Mouse (Mus musculus) MEL (cell line): ENCODE data around the gene Ubtf. TPM values are rescaled to one million over a fixed set of nuclear protein-coding genes. Genes with fewer than 3 reads are reported as not detected.

Experiments
- DNase-seq: peaks from one replicate; pipeline ENCODE4 v3.0.0; 2011; ENCODE audit warnings: low read depth, low spot score
- H3K27ac ChIP-seq: 2 replicates; pipeline ENCODE4 v1.5.1; 2012; ENCODE audit warnings: low read depth, mild to moderate bottlenecking, control low read depth, low read length, moderate library complexity; ENCODE audit not compliant: control insufficient read depth
- H3K27me3 ChIP-seq, 2 experiments: fragments of 150-350 bp in 1 of 2; sonication (generic) in 1 of 2; 2 replicates each; pipeline ENCODE4 v1.6.1; 2012; ENCODE audit warnings: low read length in 2 of 2, mild to moderate bottlenecking in 2 of 2, improper control_type of control experiment in 1 of 2, moderate library complexity in 1 of 2; ENCODE audit not compliant: insufficient read depth in 2 of 2, control insufficient read depth in 1 of 2
- H3K36me3 ChIP-seq, 2 experiments: 2 replicates each; pipeline ENCODE4 v1.6.1; 2012 to 2014; ENCODE audit warnings: low read length in 2 of 2, improper control_type of control experiment in 1 of 2, inconsistent platforms in 1 of 2, mild to moderate bottlenecking in 1 of 2; ENCODE audit not compliant: insufficient read depth in 2 of 2, control insufficient read depth in 1 of 2
- H3K4me1 ChIP-seq, 2 experiments: fragments of 150-350 bp in 1 of 2; sonication (generic) in 1 of 2; 2 replicates each; pipeline ENCODE4 v1.6.1; 2012; ENCODE audit warnings: low read length in 2 of 2, improper control_type of control experiment in 1 of 2, mild to moderate bottlenecking in 1 of 2; ENCODE audit not compliant: insufficient read depth in 2 of 2, control insufficient read depth in 1 of 2
- H3K4me3 ChIP-seq, 2 experiments: fragments of 150-350 bp in 1 of 2; sonication (generic) in 1 of 2; 2 replicates each; pipeline ENCODE4 v1.5.1; 2012; ENCODE audit warnings: low read depth in 2 of 2, low read length in 2 of 2, mild to moderate bottlenecking in 2 of 2, moderate library complexity in 2 of 2, control low read depth in 1 of 2, improper control_type of control experiment in 1 of 2; ENCODE audit not compliant: control insufficient read depth in 1 of 2, insufficient read depth in 1 of 2
- H3K79me2 ChIP-seq: 2 replicates; pipeline ENCODE4 v1.6.1; 2012; ENCODE audit warnings: mild to moderate bottlenecking, low read length, moderate library complexity; ENCODE audit not compliant: control insufficient read depth, poor library complexity, insufficient read depth
- H3K9ac ChIP-seq: 2 replicates; pipeline ENCODE4 v1.6.1; 2012; ENCODE audit warnings: low read depth, mild to moderate bottlenecking, control low read depth, low read length, moderate library complexity; ENCODE audit not compliant: control insufficient read depth, poor library complexity, severe bottlenecking
- H3K9me3 ChIP-seq: fragments of 150-350 bp; sonication (generic); replicated peaks from 2 replicates; pipeline ENCODE4 v1.6.1; 2012; ENCODE audit warnings: mild to moderate bottlenecking, low read length, improper control_type of control experiment, moderate library complexity; ENCODE audit not compliant: insufficient read depth
- BHLHE40 ChIP-seq: IDR thresholded peaks from 2 replicates; pipeline ENCODE4 v1.6.1; 2012; ENCODE audit warnings: low read depth, mild to moderate bottlenecking, inconsistent platforms, low read length, improper control_type of control experiment, borderline replicate concordance
- CHD2 ChIP-seq: IDR thresholded peaks from 2 replicates; pipeline ENCODE4 v1.6.1; 2011; ENCODE audit warnings: low read length, improper control_type of control experiment
- CTCF ChIP-seq, 3 experiments: IDR thresholded peaks in 2 of 3; conservative IDR thresholded peaks in 1 of 3; 2 replicates each; pipeline ENCODE4 v1.5.1; 2011 to 2012; ENCODE audit warnings: low read length in 3 of 3, low read depth in 2 of 3, mild to moderate bottlenecking in 2 of 3, improper control_type of control experiment in 1 of 3, inconsistent platforms in 1 of 3, mixed read lengths in 1 of 3, moderate library complexity in 1 of 3; ENCODE audit not compliant: control insufficient read depth in 1 of 3, insufficient read depth in 1 of 3, poor library complexity in 1 of 3, severe bottlenecking in 1 of 3
- EP300 ChIP-seq, 2 experiments: IDR thresholded peaks; 2 replicates each; pipeline ENCODE4 v1.6.1; 2011; ENCODE audit warnings: improper control_type of control experiment in 2 of 2, low read length in 2 of 2, low read depth in 1 of 2, mild to moderate bottlenecking in 1 of 2
- ETS1 ChIP-seq: IDR thresholded peaks from 2 replicates; pipeline ENCODE4 v1.6.1; 2012; ENCODE audit warnings: low read depth, mild to moderate bottlenecking, inconsistent platforms, low read length, improper control_type of control experiment, moderate library complexity
- GABPA ChIP-seq: IDR thresholded peaks from 2 replicates; pipeline ENCODE4 v1.6.1; 2012; ENCODE audit warnings: low read depth, mild to moderate bottlenecking, inconsistent platforms, low read length, improper control_type of control experiment, moderate library complexity
- KAT2A ChIP-seq: conservative IDR thresholded peaks from 2 replicates; pipeline ENCODE4 v1.6.1; 2012; ENCODE audit warnings: low read depth, low read length, improper control_type of control experiment, inconsistent platforms
- MAFK ChIP-seq: IDR thresholded peaks from 2 replicates; pipeline ENCODE4 v1.6.1; 2011; ENCODE audit warnings: low read depth, mild to moderate bottlenecking, low read length, improper control_type of control experiment, borderline replicate concordance
- MAZ ChIP-seq: IDR thresholded peaks from 2 replicates; pipeline ENCODE4 v1.6.1; 2012; ENCODE audit warnings: low read depth, mild to moderate bottlenecking, inconsistent platforms, low read length, improper control_type of control experiment
- MEF2A ChIP-seq: IDR thresholded peaks from 2 replicates; pipeline ENCODE4 v1.6.1; 2014; ENCODE audit warnings: low read depth, mild to moderate bottlenecking, inconsistent platforms, low read length, improper control_type of control experiment; ENCODE audit not compliant: poor library complexity, insufficient replicate concordance, severe bottlenecking; ENCODE audit errors: extremely low read depth
- MXI1 ChIP-seq: IDR thresholded peaks from 2 replicates; pipeline ENCODE4 v1.6.1; 2011; ENCODE audit warnings: mild to moderate bottlenecking, low read depth, low read length, improper control_type of control experiment
- MYB ChIP-seq: IDR thresholded peaks from 2 replicates; pipeline ENCODE4 v1.6.1; 2011; ENCODE audit warnings: mild to moderate bottlenecking, low read depth, low read length, improper control_type of control experiment
- NRF1 ChIP-seq: IDR thresholded peaks from 2 replicates; pipeline ENCODE4 v1.6.1; 2014; ENCODE audit warnings: low read depth, mild to moderate bottlenecking, inconsistent platforms, low read length, improper control_type of control experiment, moderate library complexity; ENCODE audit not compliant: poor library complexity, insufficient read depth, severe bottlenecking
- POLR2AphosphoS2 ChIP-seq: IDR thresholded peaks from 2 replicates; pipeline ENCODE4 v1.6.1; 2011; ENCODE audit warnings: low read length, improper control_type of control experiment
- RCOR1 ChIP-seq: IDR thresholded peaks from 2 replicates; pipeline ENCODE4 v1.6.1; 2012; ENCODE audit warnings: low read depth, mild to moderate bottlenecking, inconsistent platforms, low read length, improper control_type of control experiment
- SIN3A ChIP-seq: IDR thresholded peaks from 2 replicates; pipeline ENCODE4 v1.6.1; 2012; ENCODE audit warnings: low read length, improper control_type of control experiment, inconsistent platforms
- TAL1 ChIP-seq: IDR thresholded peaks from 2 replicates; pipeline ENCODE4 v1.6.1; 2012; ENCODE audit warnings: mild to moderate bottlenecking, inconsistent platforms, low read length, moderate library complexity, mixed read lengths
- USF1 ChIP-seq: IDR thresholded peaks from 2 replicates; pipeline ENCODE4 v1.6.1; 2014; ENCODE audit warnings: low read depth, mild to moderate bottlenecking, inconsistent platforms, low read length, improper control_type of control experiment, moderate library complexity
- ZC3H11A ChIP-seq: IDR thresholded peaks from 2 replicates; pipeline ENCODE4 v1.6.1; 2012; ENCODE audit warnings: low read depth, mild to moderate bottlenecking, inconsistent platforms, low read length, improper control_type of control experiment
- ZKSCAN1 ChIP-seq: IDR thresholded peaks from 2 replicates; pipeline ENCODE4 v1.6.1; 2012; ENCODE audit warnings: low read depth, mild to moderate bottlenecking, inconsistent platforms, low read length, improper control_type of control experiment, moderate library complexity
- ZNF384 ChIP-seq: IDR thresholded peaks from 2 replicates; pipeline ENCODE4 v1.6.1; 2012; ENCODE audit warnings: low read depth, mild to moderate bottlenecking, inconsistent platforms, low read length, improper control_type of control experiment
- polyA plus RNA-seq, 2 experiments: library from polyadenylated mRNA; stranded (reverse) in 1 of 2; unstranded in 1 of 2; fragments of >175 nt in 1 of 2; fragments of >200 nt in 1 of 2; gene quantifications; 2 replicates each; pipeline versions ENCODE4 v1.2.1 to v1.2.4; 2012; ENCODE audit warnings: low replicate concordance in 2 of 2, low read depth in 1 of 2; ENCODE audit not compliant: insufficient read length in 2 of 2, insufficient read depth in 1 of 2, missing spikeins in 1 of 2
- total RNA-seq: library from RNA; depleted of rRNA; stranded (reverse); fragments of 300-350 nt; gene quantifications from 2 replicates; pipeline ENCODE4 v1.2.3, GENCODE M21; 2012

The Ubtf gene
- total and polyA plus RNA-seq, 3 experiments, result 76.5 to 189 (median 145) TPM

DNA sequence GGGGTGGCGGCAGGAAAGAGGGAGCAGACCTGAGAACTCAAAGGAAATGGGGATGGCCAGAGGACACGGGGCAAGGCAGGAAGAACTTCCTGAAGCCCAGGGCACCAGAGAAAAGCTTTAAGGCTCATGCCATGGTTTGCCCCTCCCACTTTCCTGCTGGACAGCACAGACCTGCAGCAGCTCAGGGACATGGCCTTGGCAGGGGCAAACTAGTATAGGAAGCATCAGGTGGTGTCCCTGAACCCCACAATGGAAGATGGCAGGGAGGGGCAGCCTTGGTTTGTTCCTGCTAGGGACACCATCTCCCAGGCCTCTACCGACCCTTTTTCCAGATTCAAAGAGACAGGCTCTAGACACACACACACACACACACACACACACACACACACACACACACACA, 14.2 kb downstream of the Ubtf start:
- H3K36me3 ChIP-seq, result peaks cover 0 to 5% of the 10 kb centered on the region in 2 experiments; a peak in 2 of 4 replicates

DNA sequence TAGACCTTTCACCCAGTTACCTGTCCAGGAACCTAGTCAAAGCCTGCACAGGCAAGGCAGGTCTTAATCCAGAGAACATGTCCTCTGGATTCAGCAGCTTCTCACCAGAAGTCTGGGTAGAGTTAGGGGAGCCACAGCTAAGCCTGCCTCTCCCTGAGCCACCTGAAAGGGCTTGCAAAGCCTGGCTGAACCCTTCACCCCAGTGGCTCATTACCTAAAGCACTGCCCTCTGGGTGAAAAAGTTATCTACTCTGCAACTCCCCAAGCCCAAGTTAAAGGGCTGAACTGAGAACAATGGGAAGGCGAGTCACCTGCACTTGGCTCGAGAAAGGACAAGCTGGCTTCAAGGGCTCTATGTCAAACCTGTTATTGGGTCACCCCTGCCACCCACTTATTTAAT, 15.4 kb downstream of the Ubtf start:
- no peak overlapping the region for H3K4me3 ChIP-seq
- peaks cover 0 to 6% of the 10 kb centered on the region in 2 experiments; a peak in 3 of 4 replicates for H3K36me3 ChIP-seq
- no peaks in the 10 kb centered on the region for H3K27me3 ChIP-seq
- TF ChIP-seq BHLHE40 (no peak), NRF1 (no peak), CTCF (IDR thresholded peaks at IDR 0.05 in 2 of 3, conservative IDR thresholded peaks at IDR 0.05 in 1 of 3; ENCODE audit: control insufficient read depth in 1 of 3, insufficient read depth in 1 of 3, low read depth in 2 of 3, low read length in 3 of 3, poor library complexity in 1 of 3, severe bottlenecking in 1 of 3) (no peak), MAZ (no peak), GABPA (no peak), CHD2 (no peak), EP300 (IDR thresholded peaks at IDR 0.05; ENCODE audit: low read depth in 1 of 2, low read length in 2 of 2) (no peak), MXI1 (no peak), MEF2A (no peak)
- H3K4me1 ChIP-seq, result peaks cover 2 to 4% of the 10 kb centered on the region in 2 experiments; a peak in 2 of 4 replicates
- no peaks in the 10 kb centered on the region for H3K9me3 ChIP-seq
- no peak for DNase-seq
- H3K27ac ChIP-seq, result no peak overlapping the region
- H3K79me2 ChIP-seq, result no peaks in the 10 kb centered on the region
- no peak overlapping the region for H3K9ac ChIP-seq

More for the DNA sequence above, 14.2 kb downstream of the Ubtf start:
- Histone ChIP-seq H3K27ac (no peak overlapping the region), H3K79me2 (no peaks in the 10 kb centered on the region), H3K9me3 (no peaks in the 10 kb centered on the region), H3K9ac (no peak overlapping the region), H3K4me1 (peaks cover 0 to 7% of the 10 kb centered on the region in 2 experiments; a peak in 2 of 4 replicates), H3K4me3 (no peak overlapping the region), H3K27me3 (no peaks in the 10 kb centered on the region)
- TF ChIP-seq EP300 (IDR thresholded peaks at IDR 0.05; ENCODE audit: low read depth in 1 of 2, low read length in 2 of 2) (no peak), SIN3A (no peak), RCOR1 (no peak), ZKSCAN1 (no peak), ZC3H11A (no peak), MYB (no peak), MAFK (no peak), POLR2AphosphoS2 (no peak), TAL1 (no peak), ETS1 (no peak), MEF2A (no peak), MAZ (no peak), ZNF384 (no peak), KAT2A (no peak), USF1 (no peak)
- DNase-seq, result no peak
